23 mouse cellular contexts compared by ENCODE assay signal in genomic region chr7:14120436-14120835, GRCm38 (mm10). TPM values are rescaled to one million over a fixed set of nuclear protein-coding genes. Genes with fewer than 3 reads are reported as not detected.
"Had no signal": no experiment of that assay in that cellular context is flagged by ENCODE, and none has a peak within 500 bp of the region (broad histone marks: within the 10 kb centered on the region; RNA-seq: fewer than 3 reads in every experiment).

No protein-coding gene starts in this region.

- H3K9ac ChIP-seq: lung, embryonic 14.5 days; midbrain, embryonic 12.5 days; neural tube, embryonic 13.5 days; neural tube, embryonic 15.5 days; stomach, embryonic 15.5 days had no signal

- H3K4me2 ChIP-seq: lung, embryonic 14.5 days; midbrain, embryonic 12.5 days; neural tube, embryonic 13.5 days; neural tube, embryonic 15.5 days; stomach, embryonic 15.5 days had no signal

- H3K4me3 ChIP-seq: midbrain, embryonic 10.5 days; midbrain, embryonic 12.5 days; myocyte; neural tube, embryonic 13.5 days; neural tube, embryonic 15.5 days; stomach, embryonic 15.5 days had no signal

- H3K27me3 ChIP-seq: midbrain, embryonic 12.5 days; neural tube, embryonic 13.5 days; neural tube, embryonic 15.5 days; stomach, embryonic 15.5 days had no signal

- H3K27ac ChIP-seq: midbrain, embryonic 10.5 days; midbrain, embryonic 12.5 days; neural tube, embryonic 13.5 days; neural tube, embryonic 15.5 days; stomach, embryonic 15.5 days; stomach, postnatal 0 days had no signal

- H3K4me1 ChIP-seq: midbrain, embryonic 10.5 days; midbrain, embryonic 12.5 days; neural tube, embryonic 13.5 days; neural tube, embryonic 15.5 days; stomach, embryonic 15.5 days had no signal

- H3K9me3 ChIP-seq: stomach, embryonic 15.5 days had no signal

- DNase-seq: lung, adult 18-20 months; lung, embryonic 14.5 days; lung, postnatal 10 days; lung, postnatal 4 days; midbrain, embryonic 14.5 days; right cerebral cortex, postnatal 14 days; thymus, postnatal 14 days; thymus, postnatal 36 days had no signal

- H3K36me3 ChIP-seq: midbrain, embryonic 10.5 days; midbrain, embryonic 12.5 days; neural tube, embryonic 13.5 days; neural tube, embryonic 15.5 days; stomach, embryonic 15.5 days had no signal

- ATAC-seq: midbrain, embryonic 16.5 days had no signal

RNA-seq across cellular contexts. Expression of gene Sult2a3, which starts 2.4 kb away (rescaled TPM):
- total RNA-seq: megakaryocyte, adult 5-6 weeks; megakaryocyte-erythroid progenitor cell, adult 5-6 weeks had no signal
- polyA plus RNA-seq: lung, embryonic 14.5 days; lung, embryonic 16.5 days; midbrain, embryonic 10.5 days; midbrain, embryonic 12.5 days; midbrain, embryonic 14.5 days; midbrain, embryonic 16.5 days; myocyte; neural tube, embryonic 11.5 days; neural tube, embryonic 13.5 days; neural tube, embryonic 15.5 days; spleen, adult 2 months; stomach, embryonic 15.5 days; stomach, postnatal 0 days; testis, adult 2 months; thymus, postnatal 0 days had no signal
